Mouse (Mus musculus): ENCODE data around the gene Cys1.
A peak's percentile ranks its signal among the peaks of the same experiment; 100 is the strongest.
"Not testable (repeated sequence)": the region's sequence is repeated elsewhere in the genome, so short reads cannot be mapped to it uniquely, and the experiment has no call there.

Cys1 gene

GRCm38 (mm10) chr12:24681286-24682023, at the start of gene Cys1:
TSS of gene Cys1 (minus strand) at chr12:24681813.
- peak; percentile 51 for DNase-seq (ENCODE audit: low read depth, low spot score)

- DNase-seq (ENCODE audit: low read depth, low spot score) = no peak
Observed at GRCm38 (mm10) chr12:24724369-24724768, 42.8 kb upstream of the Cys1 start.

GRCm38 (mm10) chr12:24723859-24724258, 42.2 kb upstream of the Cys1 start:
- no peak for DNase-seq (ENCODE audit: low read depth, low spot score)

GRCm38 (mm10) chr12:24723434-24723833, 41.8 kb upstream of the Cys1 start:
- DNase-seq (ENCODE audit: low read depth, low spot score) = no peak

- no peak for DNase-seq (ENCODE audit: low read depth, low spot score)
Observed at GRCm38 (mm10) chr12:24716721-24717301, 35.2 kb upstream of the Cys1 start.

GRCm38 (mm10) chr12:24715268-24715896, 33.8 kb upstream of the Cys1 start:
- no peak for DNase-seq (ENCODE audit: low read depth, low spot score)

GRCm38 (mm10) chr12:24714579-24715255, 33.1 kb upstream of the Cys1 start:
- no peak for DNase-seq (ENCODE audit: low read depth, low spot score)

- DNase-seq (ENCODE audit: low read depth, low spot score) = no peak
Observed at GRCm38 (mm10) chr12:24712396-24712795, 30.8 kb upstream of the Cys1 start.

- DNase-seq (ENCODE audit: low read depth, low spot score) = no peak
Observed at GRCm38 (mm10) chr12:24710672-24711071, 29.1 kb upstream of the Cys1 start.

- DNase-seq (ENCODE audit: low read depth, low spot score) = peak; percentile 46
Observed at GRCm38 (mm10) chr12:24709831-24710508, 28.4 kb upstream of the Cys1 start.

- DNase-seq (ENCODE audit: low read depth, low spot score) = no peak
Observed at GRCm38 (mm10) chr12:24709409-24709808, 27.8 kb upstream of the Cys1 start.

- DNase-seq (ENCODE audit: low read depth, low spot score) = no peak
Observed at GRCm38 (mm10) chr12:24708824-24709218, 27.2 kb upstream of the Cys1 start.

GRCm38 (mm10) chr12:24707954-24708823, 26.6 kb upstream of the Cys1 start, which contains the start of gene Rrm2:
TSS of gene Rrm2 (plus strand) at chr12:24708241.
- peak; percentile 85 for DNase-seq (ENCODE audit: low read depth, low spot score)

- no peak for DNase-seq (ENCODE audit: low read depth, low spot score)
Observed at GRCm38 (mm10) chr12:24707480-24707802, 25.8 kb upstream of the Cys1 start.

GRCm38 (mm10) chr12:24706764-24707479, 25.3 kb upstream of the Cys1 start:
- DNase-seq (ENCODE audit: low read depth, low spot score) = no peak

- DNase-seq (ENCODE audit: low read depth, low spot score) = no peak
Observed at GRCm38 (mm10) chr12:24705502-24706263, 24.1 kb upstream of the Cys1 start.

GRCm38 (mm10) chr12:24703013-24703412, 21.4 kb upstream of the Cys1 start:
- no peak for DNase-seq (ENCODE audit: low read depth, low spot score)

- DNase-seq (ENCODE audit: low read depth, low spot score) = not testable (repeated sequence)
Observed at GRCm38 (mm10) chr12:24701621-24702020, 20.0 kb upstream of the Cys1 start.

GRCm38 (mm10) chr12:24699578-24699977, 18.0 kb upstream of the Cys1 start:
- no peak for DNase-seq (ENCODE audit: low read depth, low spot score)
